Mouse (Mus musculus): ENCODE results near the gene Prickle1.

The Prickle1 gene

GRCm38 (mm10) chr15:93512437-93512836 is 83.3 kb downstream of the Prickle1 start:
- DNase-seq (ENCODE audit: low read depth, low spot score) = no peak

- DNase-seq (ENCODE audit: low read depth, low spot score) = no peak
These were observed 84.9 kb downstream of the Prickle1 start for GRCm38 (mm10) chr15:93510690-93511336.

DNA sequence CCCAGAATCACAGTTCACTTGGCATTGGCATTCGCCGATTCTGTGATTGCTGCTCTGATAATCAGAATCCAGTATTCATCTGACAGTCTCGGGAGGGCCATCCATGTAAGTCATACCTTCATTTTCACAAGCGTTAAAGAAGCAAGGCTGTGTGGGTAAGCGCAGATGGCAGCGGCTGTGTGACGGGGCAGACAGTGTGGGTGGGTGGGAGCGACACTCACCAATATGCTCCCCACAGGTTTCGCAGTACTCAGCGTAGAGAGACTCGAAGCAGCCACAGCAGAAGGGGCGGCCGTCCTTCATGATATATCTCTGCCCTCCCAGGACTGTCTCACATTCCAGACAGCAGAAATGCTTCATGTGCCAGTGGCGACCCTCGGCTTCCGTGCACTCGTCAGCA is 90.9 kb downstream of the Prickle1 start:
- DNase-seq (ENCODE audit: low read depth, low spot score) = no peak

GRCm38 (mm10) chr15:93503201-93503745 is 92.4 kb downstream of the Prickle1 start:
- DNase-seq (ENCODE audit: low read depth, low spot score) = no peak

DNA sequence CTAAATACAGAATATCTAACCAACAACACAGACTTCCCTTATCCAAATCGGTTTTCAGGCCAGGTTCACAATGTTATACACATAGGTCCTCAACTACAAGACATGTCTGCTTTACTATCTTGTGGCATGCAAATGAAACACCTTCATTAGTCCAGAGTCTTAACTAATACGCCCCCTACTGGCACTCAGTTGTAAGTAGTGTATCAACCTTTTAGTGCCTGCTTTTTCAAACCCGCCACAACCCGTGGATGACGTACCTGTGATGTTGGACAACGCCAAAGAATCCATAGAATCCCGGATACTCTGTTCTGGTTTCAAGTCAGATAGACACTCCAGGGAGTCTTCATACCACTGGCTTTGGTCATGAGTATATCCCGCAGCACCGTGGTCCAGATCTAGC is 93.0 kb downstream of the Prickle1 start:
- DNase-seq (ENCODE audit: low read depth, low spot score) = no peak

DNA sequence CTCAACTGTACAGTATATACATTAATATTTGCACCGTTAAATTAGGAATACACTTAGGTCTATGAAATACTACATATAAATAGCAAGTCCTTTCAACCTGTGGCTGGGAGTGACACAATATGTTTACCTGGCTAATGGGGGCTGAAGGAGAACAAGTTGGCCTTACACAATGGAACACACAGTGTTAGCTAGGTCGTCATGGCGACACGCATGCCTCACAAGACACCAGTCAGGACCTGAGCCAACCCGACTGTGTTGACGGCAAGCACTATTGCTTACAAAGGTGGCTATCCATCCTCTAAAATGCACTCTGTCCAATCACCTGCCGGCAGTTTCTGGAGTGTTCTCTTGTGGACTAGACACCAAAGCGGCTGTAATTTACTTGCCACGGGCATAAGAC is 95.8 kb downstream of the Prickle1 start:
- no peak for DNase-seq (ENCODE audit: low read depth, low spot score)

GRCm38 (mm10) chr15:93494700-93495099 is 101.0 kb downstream of the Prickle1 start:
- no peak for DNase-seq (ENCODE audit: low read depth, low spot score)

- no peak for DNase-seq (ENCODE audit: low read depth, low spot score)
These were observed 106.1 kb downstream of the Prickle1 start for GRCm38 (mm10) chr15:93489597-93489996.

DNA sequence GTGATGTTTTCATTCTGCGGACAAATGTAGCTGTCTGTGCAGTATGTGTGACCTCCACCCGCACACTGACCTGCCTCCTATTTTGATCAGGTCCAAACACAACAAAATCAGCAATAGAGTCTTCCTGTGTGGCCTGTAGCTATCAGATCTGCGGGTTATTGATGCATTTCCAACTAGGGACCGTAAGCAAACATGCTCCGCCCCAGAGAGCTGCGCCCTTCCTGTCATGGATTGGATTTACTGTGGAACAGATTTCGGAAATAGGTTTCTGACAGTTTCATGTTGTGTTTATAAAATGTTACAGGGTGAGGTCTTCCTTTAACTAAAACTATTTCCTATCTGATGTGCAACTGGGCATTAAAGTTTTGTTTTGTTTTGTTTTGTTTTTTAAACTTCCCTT is 109.6 kb downstream of the Prickle1 start:
- no peak for DNase-seq (ENCODE audit: low read depth, low spot score)

- no peak for DNase-seq (ENCODE audit: low read depth, low spot score)
These were observed 110.4 kb downstream of the Prickle1 start for GRCm38 (mm10) chr15:93485252-93485651.

GRCm38 (mm10) chr15:93484261-93484710 is 111.4 kb downstream of the Prickle1 start:
- no peak for DNase-seq (ENCODE audit: low read depth, low spot score)

DNA sequence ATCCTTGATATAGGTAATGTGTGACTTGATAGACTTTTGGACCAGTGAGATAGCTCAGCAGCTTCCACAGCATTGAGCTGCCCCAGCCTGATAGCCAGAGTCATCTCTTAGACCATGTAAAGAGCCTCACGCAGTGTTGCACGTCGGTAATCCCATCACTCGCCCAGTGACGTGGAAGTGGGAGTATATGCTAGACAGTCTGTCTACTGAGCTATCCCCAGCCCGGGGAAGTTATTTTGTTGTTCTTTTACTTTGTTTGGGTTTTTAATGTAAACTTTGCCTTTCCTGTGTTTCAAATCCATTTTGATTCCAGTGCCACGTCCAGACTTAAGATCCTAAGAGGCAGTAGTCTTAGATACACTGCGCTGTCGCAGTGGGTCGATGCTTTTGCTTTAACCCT is 114.6 kb downstream of the Prickle1 start:
- no peak for DNase-seq (ENCODE audit: low read depth, low spot score)

GRCm38 (mm10) chr15:93479445-93479844 is 116.2 kb downstream of the Prickle1 start:
- no peak for DNase-seq (ENCODE audit: low read depth, low spot score)

DNA sequence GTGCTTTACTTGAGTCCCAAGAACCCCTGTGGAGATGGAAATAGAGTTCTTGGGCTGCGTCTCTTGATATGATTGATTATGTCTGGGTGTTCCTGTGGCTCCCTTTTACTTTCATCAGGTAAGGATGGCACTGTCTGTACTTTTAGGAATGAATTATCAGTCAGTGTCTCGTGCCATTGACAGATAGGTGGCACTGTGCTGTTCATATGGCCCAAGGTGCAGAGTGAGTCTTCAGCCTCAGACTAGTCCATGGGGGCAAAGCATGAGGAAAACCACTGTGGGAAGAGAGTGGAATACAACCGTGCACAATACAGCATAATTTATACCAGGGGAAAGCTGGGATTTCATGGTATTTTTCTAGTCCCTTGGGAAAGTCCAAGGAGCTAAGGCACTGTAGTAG is 117.0 kb downstream of the Prickle1 start:
- DNase-seq (ENCODE audit: low read depth, low spot score) = no peak

DNA sequence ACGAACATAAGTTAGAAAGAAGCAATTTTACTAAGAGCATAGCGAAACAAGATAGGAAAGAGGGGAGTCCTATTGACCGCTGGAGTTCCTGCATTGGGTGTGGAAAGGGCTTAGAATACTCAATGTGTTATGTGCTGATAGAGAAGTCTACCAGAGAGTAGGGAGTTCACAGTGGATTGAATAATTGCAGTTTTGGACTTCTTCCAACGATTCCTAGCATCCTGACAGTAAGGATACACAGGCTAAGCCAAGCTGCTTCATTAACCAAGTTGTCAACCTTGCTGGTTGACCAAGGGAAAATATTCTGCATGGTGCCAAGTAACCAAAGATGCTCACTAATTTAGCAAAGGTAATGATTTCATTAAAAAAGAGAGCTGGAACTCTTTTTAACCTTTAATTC is 118.0 kb downstream of the Prickle1 start:
- DNase-seq (ENCODE audit: low read depth, low spot score) = no peak

- no peak for DNase-seq (ENCODE audit: low read depth, low spot score)
These were observed 120.0 kb downstream of the Prickle1 start for GRCm38 (mm10) chr15:93475688-93476087.

- DNase-seq (ENCODE audit: low read depth, low spot score) = no peak
These were observed 121.4 kb downstream of the Prickle1 start for GRCm38 (mm10) chr15:93474277-93474676.

DNA sequence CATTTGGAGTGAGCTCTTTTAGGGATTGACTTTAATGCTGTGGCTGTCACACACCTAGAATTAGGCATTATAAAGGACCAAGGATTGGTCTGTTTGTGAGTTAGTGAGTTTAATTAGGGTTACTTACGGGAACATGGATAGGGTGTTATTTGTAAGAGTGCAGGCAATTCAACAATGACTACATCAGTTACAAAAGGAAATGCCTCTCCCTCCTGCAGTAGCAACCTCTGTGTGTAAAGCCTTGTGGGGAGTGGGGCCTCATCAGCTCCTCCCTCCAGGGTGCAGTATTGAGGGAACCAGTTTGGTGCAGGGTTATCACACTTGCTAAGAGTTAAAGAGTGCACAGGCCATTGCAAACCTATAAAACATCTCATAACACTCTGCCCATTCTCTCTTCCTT is 123.6 kb downstream of the Prickle1 start:
- no peak for DNase-seq (ENCODE audit: low read depth, low spot score)

DNA sequence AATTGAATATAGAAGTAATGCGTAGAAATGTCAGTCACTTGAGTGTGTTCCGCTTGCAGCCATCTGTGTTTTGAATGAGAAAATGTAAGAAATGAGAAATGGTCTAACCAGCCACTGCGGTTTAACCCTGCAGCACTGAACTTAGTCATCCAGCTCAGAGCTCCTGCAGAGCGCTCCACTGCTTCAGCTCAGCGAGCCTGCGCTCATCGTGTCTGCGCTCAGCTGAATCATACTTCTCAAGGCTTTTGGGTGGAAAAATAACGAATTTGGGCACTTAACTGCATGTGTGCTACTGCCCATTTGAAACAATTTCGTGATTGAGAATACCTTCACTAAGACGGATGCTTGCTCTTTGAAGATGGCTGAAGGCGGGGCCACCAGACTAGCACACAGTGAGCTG is 124.0 kb downstream of the Prickle1 start:
- no peak for DNase-seq (ENCODE audit: low read depth, low spot score)

- no peak for DNase-seq (ENCODE audit: low read depth, low spot score)
These were observed 134.6 kb downstream of the Prickle1 start for GRCm38 (mm10) chr15:93461066-93461465.

DNA sequence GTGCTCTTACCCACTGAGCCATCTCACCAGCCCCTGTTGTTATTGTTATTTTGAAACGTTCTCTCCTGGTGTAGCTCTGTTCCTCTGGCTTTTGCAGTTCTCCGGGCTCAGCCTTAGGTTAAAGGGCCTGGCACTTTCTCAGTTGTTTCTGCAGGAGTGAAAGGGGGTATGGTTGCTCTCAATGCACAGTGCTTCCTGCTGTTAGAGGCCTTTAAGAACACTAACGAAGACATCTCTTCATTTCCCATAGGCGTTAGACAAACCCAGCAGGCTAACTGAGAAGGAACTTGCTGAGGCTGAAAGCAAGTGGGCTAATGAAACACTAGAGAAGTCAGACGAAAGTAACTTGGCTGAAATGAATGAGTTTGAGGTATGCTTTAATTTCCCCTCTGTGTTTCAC is 136.3 kb downstream of the Prickle1 start:
- DNase-seq (ENCODE audit: low read depth, low spot score) = no peak

DNA sequence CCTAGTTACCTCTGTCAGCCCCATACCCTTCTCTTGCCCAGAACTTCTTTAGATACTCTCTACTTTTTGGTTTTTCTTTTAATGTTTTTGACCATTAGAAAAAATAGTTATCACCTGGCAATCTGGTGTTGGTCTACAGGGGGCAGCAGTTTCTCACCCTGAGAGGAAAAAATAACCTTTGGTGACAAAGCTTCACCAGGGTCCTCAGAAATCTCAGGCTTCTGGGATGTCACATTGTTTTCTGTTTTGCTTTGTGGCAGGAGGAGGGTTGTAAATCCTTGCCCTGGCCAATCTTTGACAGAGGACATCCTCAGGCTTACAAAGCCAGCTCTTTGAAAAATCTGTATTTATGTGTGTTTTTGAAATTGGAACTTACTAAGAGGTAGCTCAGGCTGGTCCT is 139.7 kb downstream of the Prickle1 start:
- DNase-seq (ENCODE audit: low read depth, low spot score) = no peak

- no peak for DNase-seq (ENCODE audit: low read depth, low spot score)
These were observed 142.4 kb downstream of the Prickle1 start for GRCm38 (mm10) chr15:93453296-93453695.

Measured in CD4-positive helper T cell, adult 2 months (primary cell).